Mouse (Mus musculus): ENCODE results near the gene Psmd14. TPM values are rescaled to one million over a fixed set of nuclear protein-coding genes. Genes with fewer than 3 reads are reported as not detected.

Psmd14 gene
- polyA plus RNA-seq, 1 experiment from 2014 or later = 185 TPM

DNA sequence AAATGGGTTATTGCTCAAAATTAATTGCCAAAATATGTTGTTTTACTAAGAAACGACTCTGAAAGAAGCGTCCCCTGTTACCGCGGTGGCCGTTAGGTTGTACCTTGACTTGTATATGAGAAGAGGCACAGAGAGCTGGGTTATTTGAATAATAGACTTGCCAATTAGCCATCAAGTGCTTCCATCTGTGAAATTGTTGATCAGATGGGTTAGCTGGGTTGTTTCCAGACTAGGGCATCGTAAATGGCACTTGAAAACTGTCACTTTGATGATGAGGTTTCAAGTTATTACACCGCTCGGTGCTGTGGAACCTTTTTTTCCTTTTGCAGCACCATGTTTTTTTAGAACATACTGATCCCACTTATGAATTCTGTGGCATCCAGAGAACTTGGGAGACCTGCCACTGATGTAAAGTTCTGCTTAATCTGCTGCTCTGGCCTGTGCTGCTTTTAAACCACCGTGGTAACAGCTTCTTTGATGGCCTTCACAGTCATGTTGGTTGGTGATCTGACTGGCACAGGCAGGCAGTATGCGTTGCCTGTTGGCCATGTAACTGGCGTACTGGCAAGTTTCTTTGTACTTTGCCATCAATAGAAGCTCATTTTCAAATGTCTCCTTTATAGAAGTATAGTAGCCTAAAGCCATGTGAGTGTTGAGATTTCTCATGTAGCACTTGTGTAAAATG lies 21.4 kb downstream of the Psmd14 start:
- 91% methylated on average over 11 of the region's 11 CpGs for WGBS
- Histone ChIP-seq H3K4me2 (replicated peaks) (no peak overlapping the region), H3K9ac (no peak overlapping the region), H3K27me3 (replicated peaks) (no peaks in the 10 kb centered on the region), H3K27ac (no peak overlapping the region), H3K4me1 (replicated peaks) (no peaks in the 10 kb centered on the region), H3K9me3 (no peaks in the 10 kb centered on the region), H3K4me3 (replicated peaks) (no peak overlapping the region), H3K36me3 (no peaks in the 10 kb centered on the region)
- ATAC-seq = no peak

DNA sequence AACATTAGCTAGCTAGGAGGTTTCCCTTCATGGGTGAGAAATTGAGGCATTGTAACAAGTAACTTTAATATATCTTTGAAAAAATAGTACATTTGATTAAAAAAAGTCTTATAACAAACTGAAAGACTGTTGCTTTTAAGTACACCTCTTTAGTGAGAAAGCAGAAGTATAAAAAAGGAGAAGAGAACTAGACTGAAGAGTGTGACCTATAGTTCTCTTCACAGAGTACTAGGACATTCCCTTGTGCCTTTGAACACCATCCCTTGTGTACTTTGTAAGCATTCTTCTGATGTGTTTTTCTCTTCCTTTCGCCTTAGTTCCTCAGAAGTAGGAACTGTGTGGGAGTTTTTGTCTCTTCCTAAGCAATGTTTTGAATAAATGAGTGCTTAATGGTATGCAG lies 22.7 kb downstream of the Psmd14 start:
- Histone ChIP-seq H3K9me3 (no peaks in the 10 kb centered on the region), H3K4me3 (replicated peaks) (no peak overlapping the region), H3K27ac (no peak overlapping the region), H3K9ac (no peak overlapping the region), H3K4me2 (replicated peaks) (no peak overlapping the region), H3K4me1 (replicated peaks) (no peaks in the 10 kb centered on the region), H3K27me3 (replicated peaks) (no peaks in the 10 kb centered on the region), H3K36me3 (no peaks in the 10 kb centered on the region)
- WGBS = 81% methylated on average over 1 of the region's 1 CpGs
- no peak for ATAC-seq

DNA sequence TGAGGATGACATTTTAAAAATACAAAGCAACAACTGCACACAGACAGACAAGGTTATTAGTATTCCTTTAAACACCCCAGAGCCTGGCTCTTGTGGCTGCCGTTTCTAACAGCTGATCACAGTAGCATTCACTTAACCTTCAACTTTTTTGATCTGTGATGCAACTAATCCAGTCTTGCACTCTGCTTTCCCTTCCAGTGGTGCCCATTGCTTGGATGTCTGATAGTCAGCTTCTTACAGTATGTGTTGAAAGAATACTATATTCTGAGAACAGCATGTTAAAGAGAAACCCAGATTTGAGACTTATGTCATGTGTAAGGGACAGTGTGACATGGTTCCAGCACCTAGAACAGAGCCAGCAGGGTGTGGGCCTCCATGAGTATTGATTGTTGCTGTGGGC lies 34.6 kb downstream of the Psmd14 start:
- H3K36me3 ChIP-seq = no peaks in the 10 kb centered on the region
- H3K4me3 ChIP-seq (replicated peaks) = no peak overlapping the region
- H3K4me1 ChIP-seq (replicated peaks) = peaks cover 4% of the 10 kb centered on the region; the same call in 1 of the 2 replicates
- H3K9ac ChIP-seq = no peak overlapping the region
- WGBS = 55% methylated on average over 1 of the region's 1 CpGs
- ATAC-seq = peak; percentile 28; the same call in 1 of the 2 replicates
- no peaks in the 10 kb centered on the region for H3K27me3 ChIP-seq (replicated peaks)
- no peaks in the 10 kb centered on the region for H3K9me3 ChIP-seq
- H3K4me2 ChIP-seq (replicated peaks) = no peak overlapping the region
- H3K27ac ChIP-seq = no peak overlapping the region

DNA sequence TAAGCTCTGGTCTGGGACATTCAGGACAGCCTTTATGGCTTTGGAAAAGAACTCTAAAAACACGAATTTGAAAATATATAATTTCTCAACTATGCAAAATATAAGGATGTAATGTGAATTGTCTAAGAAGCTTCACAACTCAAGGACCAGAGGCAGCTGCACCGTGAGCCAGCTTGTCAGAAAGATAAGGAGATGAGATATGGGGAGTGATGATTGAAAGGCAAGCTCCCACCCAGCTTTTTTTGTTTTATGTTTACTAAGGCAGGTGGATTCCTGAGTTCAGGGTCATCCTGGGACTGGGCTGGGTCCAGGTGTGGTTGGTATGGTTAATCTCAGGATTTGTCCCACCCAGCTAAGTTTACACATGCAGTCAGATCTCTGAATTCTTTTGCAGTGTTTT lies 35.1 kb downstream of the Psmd14 start:
- H3K27ac ChIP-seq = no peak overlapping the region
- no peaks in the 10 kb centered on the region for H3K36me3 ChIP-seq
- no peak overlapping the region for H3K4me2 ChIP-seq (replicated peaks)
- H3K4me1 ChIP-seq (replicated peaks) = peaks cover 4% of the 10 kb centered on the region; the same call in 1 of the 2 replicates
- no peak overlapping the region for H3K9ac ChIP-seq
- no peaks in the 10 kb centered on the region for H3K27me3 ChIP-seq (replicated peaks)
- WGBS = 47% methylated on average over 2 of the region's 2 CpGs
- H3K9me3 ChIP-seq = no peaks in the 10 kb centered on the region
- peak; percentile 47 for ATAC-seq
- H3K4me3 ChIP-seq (replicated peaks) = no peak overlapping the region

DNA sequence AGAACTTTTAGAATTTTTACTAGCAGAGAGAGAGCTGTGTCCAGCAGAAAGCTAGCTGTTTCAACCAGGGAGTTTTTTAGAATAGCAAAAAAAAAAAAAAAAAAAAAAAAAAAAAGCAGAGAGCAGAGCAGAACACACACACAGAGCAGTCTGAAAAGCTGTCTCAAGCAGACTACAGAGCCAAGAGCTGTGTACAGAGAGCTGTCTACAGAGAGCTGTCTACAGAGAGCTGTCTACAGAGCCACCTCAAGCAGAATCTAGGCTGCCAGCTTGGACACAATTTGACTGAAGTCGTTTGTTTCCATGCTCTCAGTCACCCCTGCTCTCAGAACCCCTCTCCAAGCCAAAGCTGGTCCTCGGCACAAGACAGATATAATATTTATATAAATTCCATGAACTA lies 35.9 kb downstream of the Psmd14 start:
- Histone ChIP-seq H3K27ac (no peak overlapping the region), H3K4me2 (replicated peaks) (no peak overlapping the region), H3K9me3 (no peaks in the 10 kb centered on the region), H3K27me3 (replicated peaks) (no peaks in the 10 kb centered on the region), H3K36me3 (no peaks in the 10 kb centered on the region), H3K4me3 (replicated peaks) (no peak overlapping the region), H3K4me1 (replicated peaks) (peaks cover 4% of the 10 kb centered on the region; the same call in 1 of the 2 replicates), H3K9ac (no peak overlapping the region)
- ATAC-seq = no peak
- 46% methylated on average over 2 of the region's 2 CpGs for WGBS

DNA sequence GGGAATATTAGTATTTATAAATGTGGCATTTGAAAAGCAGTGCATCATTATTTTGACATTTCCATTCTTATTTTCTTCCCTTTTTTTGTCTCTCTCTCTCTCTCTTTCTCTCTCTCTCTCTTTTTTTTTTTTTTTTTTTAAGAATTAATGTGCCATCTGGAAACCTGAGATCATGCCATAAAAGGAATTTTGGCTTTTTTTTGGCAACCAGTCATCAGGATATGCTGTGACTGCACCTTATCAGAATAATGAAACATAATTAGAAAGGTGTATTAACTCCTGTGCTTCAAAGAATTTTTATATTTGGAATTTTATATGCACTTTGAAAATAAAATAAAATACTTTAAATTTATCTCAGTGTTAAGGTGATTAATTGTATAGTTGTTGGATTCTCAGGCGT lies 39.2 kb downstream of the Psmd14 start:
- Histone ChIP-seq H3K27me3 (replicated peaks) (no peaks in the 10 kb centered on the region), H3K9ac (no peak overlapping the region), H3K4me1 (replicated peaks) (peaks cover 4% of the 10 kb centered on the region; the same call in 1 of the 2 replicates), H3K27ac (no peak overlapping the region), H3K4me2 (replicated peaks) (no peak overlapping the region), H3K4me3 (replicated peaks) (no peak overlapping the region), H3K9me3 (no peaks in the 10 kb centered on the region), H3K36me3 (no peaks in the 10 kb centered on the region)
- WGBS = 83% methylated on average over 1 of the region's 1 CpGs
- ATAC-seq = no peak

DNA sequence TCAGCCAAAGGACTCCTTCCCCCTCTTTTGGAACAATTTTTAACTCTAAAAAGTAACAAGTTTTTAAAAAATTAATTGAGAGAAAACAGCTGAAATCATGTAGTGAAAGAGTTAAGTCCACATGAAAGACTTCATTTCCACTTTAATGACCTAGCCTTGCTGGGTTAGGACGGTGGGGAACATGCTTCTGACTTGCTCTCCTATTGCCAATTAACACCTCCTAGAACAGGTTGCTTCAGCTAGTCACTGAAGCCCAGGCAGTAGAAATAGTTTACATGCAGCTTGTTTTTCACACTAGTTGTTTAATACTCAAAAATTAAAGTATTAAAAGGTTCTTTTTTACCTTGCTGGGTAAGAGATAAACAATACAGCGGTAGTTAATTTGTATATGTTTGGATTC lies 39.8 kb downstream of the Psmd14 start:
- 58% methylated on average over 2 of the region's 2 CpGs for WGBS

DNA sequence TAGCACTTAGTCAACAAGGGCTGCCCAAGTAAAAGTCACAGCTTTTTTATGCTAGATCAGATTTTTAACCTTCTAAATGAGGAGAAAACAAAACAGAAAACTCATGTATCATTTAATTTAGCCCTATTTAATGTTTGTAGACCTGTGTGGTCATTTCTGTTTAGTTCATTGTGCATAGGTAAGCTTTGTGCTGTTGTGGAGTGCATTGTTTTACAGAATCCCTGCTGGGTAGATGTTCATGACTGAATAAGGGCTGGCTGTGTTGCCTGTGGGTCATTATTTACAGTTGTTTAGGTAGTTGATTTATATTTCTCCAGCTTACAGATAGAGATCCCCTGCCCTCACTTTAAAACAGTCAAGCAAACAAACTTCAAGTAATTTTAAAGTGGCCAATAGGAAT lies 40.9 kb downstream of the Psmd14 start:
- Histone ChIP-seq H3K36me3 (no peaks in the 10 kb centered on the region), H3K4me2 (replicated peaks) (no peak overlapping the region), H3K9ac (no peak overlapping the region), H3K27me3 (replicated peaks) (no peaks in the 10 kb centered on the region), H3K9me3 (no peaks in the 10 kb centered on the region), H3K4me3 (replicated peaks) (no peak overlapping the region), H3K27ac (no peak overlapping the region), H3K4me1 (replicated peaks) (no peaks in the 10 kb centered on the region)
- ATAC-seq = no peak

More for the DNA sequence above, 39.8 kb downstream of the Psmd14 start:
- no peaks in the 10 kb centered on the region for H3K27me3 ChIP-seq (replicated peaks)
- no peak for ATAC-seq
- peaks cover 4% of the 10 kb centered on the region; the same call in 1 of the 2 replicates for H3K4me1 ChIP-seq (replicated peaks)
- no peaks in the 10 kb centered on the region for H3K36me3 ChIP-seq
- no peak overlapping the region for H3K27ac ChIP-seq
- H3K9me3 ChIP-seq = no peaks in the 10 kb centered on the region
- no peak overlapping the region for H3K4me3 ChIP-seq (replicated peaks)
- no peak overlapping the region for H3K9ac ChIP-seq
- no peak overlapping the region for H3K4me2 ChIP-seq (replicated peaks)

DNA sequence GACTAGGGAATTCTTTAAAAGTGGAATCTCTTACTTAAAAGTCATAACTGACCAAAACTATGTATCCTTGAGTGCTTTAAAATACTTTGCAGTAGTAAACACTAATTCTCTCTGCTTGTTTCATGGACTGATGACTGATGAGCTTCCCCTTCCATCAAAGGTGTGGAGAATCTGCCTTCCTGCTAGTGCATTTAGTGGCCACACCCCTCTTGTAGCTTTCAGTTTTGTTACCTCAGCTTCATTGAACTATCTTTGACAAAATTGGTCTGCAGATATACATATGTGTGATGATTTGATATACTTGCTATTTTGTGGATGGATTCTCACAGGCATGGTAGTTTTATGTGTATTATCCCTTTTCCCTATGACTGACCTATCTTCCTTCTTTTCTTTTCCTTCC lies 43.5 kb downstream of the Psmd14 start:
- no peaks in the 10 kb centered on the region for H3K9me3 ChIP-seq
- no peak overlapping the region for H3K9ac ChIP-seq
- H3K4me3 ChIP-seq (replicated peaks) = no peak overlapping the region
- H3K27ac ChIP-seq = no peak overlapping the region
- H3K36me3 ChIP-seq = no peaks in the 10 kb centered on the region
- ATAC-seq = no peak
- H3K27me3 ChIP-seq (replicated peaks) = no peaks in the 10 kb centered on the region
- H3K4me2 ChIP-seq (replicated peaks) = no peak overlapping the region
- H3K4me1 ChIP-seq (replicated peaks) = no peaks in the 10 kb centered on the region

DNA sequence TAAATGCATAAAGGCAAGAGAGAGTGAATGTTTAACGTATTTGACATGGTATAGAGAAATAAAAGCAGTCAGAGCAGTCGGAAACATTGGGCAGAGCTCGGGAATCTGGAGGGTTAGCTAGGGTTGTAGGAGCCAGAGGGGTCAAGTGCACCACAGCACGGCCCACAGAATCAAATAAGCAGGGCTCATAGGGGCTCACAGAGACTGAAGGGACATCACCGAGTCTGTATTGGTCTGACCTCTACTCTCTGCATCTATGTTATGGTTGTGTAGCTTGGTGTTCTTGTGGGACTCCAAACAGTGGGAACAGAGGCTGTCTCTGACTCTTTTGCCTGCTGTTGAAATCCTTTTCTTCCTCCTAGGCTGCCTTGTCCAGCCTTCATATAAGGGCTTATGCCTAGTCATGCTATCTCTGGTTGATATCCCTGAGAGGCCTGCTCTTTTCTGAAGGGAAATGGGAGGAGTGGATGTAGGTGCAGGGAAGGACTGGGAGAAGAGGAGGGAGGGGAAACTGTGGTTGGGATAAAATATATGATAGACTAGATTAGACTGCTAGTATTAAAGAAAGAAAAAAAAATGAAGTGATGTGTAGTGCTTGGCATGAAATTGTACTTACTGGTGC lies 47.9 kb downstream of the Psmd14 start:
- H3K4me3 ChIP-seq (replicated peaks) = no peak overlapping the region
- 79% methylated on average over 5 of the region's 5 CpGs for WGBS
- H3K9me3 ChIP-seq = no peaks in the 10 kb centered on the region
- H3K27ac ChIP-seq = no peak overlapping the region
- H3K4me2 ChIP-seq (replicated peaks) = no peak overlapping the region
- ATAC-seq = no peak
- no peaks in the 10 kb centered on the region for H3K27me3 ChIP-seq (replicated peaks)
- no peaks in the 10 kb centered on the region for H3K4me1 ChIP-seq (replicated peaks)
- no peak overlapping the region for H3K9ac ChIP-seq
- H3K36me3 ChIP-seq = no peaks in the 10 kb centered on the region

DNA sequence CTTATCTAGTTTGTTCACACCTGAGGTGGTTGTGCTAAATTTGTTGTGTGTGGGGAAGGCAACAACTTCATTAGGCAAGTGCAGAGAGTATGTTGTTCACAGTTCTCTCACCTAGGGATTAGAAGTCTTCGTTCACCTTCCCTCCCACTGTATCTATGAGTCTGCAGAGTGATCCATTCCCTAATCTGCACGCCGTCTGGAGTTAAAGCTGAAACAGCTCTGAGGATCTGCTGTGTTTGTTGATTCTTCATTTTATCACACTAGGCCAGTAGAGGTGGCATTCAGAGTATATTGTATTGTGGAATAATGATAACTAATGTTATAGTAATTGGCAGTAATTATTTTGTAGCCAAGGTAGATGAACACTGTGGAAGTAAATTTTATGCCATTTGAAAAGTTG lies 48.5 kb downstream of the Psmd14 start:
- H3K9ac ChIP-seq = no peak overlapping the region
- no peak for ATAC-seq
- H3K4me2 ChIP-seq (replicated peaks) = no peak overlapping the region
- no peaks in the 10 kb centered on the region for H3K4me1 ChIP-seq (replicated peaks)
- 80% methylated on average over 3 of the region's 3 CpGs for whole genome bisulfite sequencing
- no peaks in the 10 kb centered on the region for H3K36me3 ChIP-seq
- no peak overlapping the region for H3K27ac ChIP-seq
- H3K27me3 ChIP-seq (replicated peaks) = no peaks in the 10 kb centered on the region
- no peak overlapping the region for H3K4me3 ChIP-seq (replicated peaks)
- no peaks in the 10 kb centered on the region for H3K9me3 ChIP-seq

DNA sequence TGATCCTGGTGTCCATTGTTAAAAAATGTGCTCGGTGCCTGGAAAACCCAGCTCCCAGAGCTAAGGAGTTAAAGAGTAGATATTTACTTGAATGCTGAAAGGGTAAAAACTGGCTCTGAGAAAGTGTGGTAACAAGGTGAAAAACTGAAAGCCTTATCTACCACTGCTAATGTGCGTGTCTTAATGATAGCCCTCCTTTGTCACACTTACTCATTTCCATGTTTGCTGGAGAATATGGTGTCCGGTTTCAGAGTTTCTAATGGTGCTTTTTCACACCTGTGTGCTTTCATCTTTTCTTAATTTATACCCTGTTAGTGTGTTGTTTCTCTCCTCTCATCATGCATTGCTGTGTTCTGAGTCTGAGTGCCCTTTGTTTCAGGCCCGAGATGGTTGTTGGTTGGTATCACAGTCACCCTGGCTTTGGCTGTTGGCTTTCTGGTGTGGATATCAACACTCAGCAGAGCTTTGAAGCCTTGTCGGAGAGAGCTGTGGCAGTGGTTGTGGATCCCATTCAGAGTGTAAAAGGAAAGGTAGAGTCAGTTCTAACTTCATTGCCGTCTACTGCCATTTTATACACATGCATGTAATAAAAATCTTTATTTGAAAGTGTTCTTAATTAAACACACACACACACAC lies 53.1 kb downstream of the Psmd14 start:
- H3K27me3 ChIP-seq (replicated peaks) = no peaks in the 10 kb centered on the region
- H3K4me3 ChIP-seq (replicated peaks) = no peak overlapping the region
- ATAC-seq = no peak
- H3K9me3 ChIP-seq = no peaks in the 10 kb centered on the region
- no peak overlapping the region for H3K9ac ChIP-seq
- no peaks in the 10 kb centered on the region for H3K36me3 ChIP-seq
- 77% methylated on average over 6 of the region's 6 CpGs for WGBS
- no peak overlapping the region for H3K4me2 ChIP-seq (replicated peaks)
- H3K27ac ChIP-seq = no peak overlapping the region
- no peaks in the 10 kb centered on the region for H3K4me1 ChIP-seq (replicated peaks)

DNA sequence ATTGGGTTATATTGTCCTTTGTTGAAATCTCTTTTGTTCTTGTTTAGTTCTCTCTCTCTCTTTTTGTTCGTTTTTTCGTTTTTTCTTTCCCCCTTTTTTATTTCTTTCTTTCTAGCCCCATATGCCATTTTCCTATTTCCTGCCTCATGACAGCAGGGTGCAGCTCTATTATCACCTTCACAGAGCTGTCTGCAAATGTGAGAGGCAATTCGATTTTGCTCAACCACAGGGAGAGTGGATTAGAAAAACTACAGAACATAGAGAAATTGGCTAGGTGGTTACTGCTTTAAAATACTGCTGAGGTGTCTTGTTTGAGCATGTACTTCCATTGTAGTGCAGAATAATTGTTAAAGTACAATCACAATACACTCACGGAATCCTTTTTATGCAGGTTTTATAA lies 54.0 kb downstream of the Psmd14 start:
- no peak for ATAC-seq
- no peaks in the 10 kb centered on the region for H3K27me3 ChIP-seq (replicated peaks)
- H3K9ac ChIP-seq = no peak overlapping the region
- H3K27ac ChIP-seq = no peak overlapping the region
- H3K9me3 ChIP-seq = no peaks in the 10 kb centered on the region
- no peaks in the 10 kb centered on the region for H3K4me1 ChIP-seq (replicated peaks)
- H3K36me3 ChIP-seq = no peaks in the 10 kb centered on the region
- H3K4me2 ChIP-seq (replicated peaks) = no peak overlapping the region
- H3K4me3 ChIP-seq (replicated peaks) = no peak overlapping the region
- 83% methylated on average over 4 of the region's 4 CpGs for WGBS

Measured in intestine, embryonic 15.5 days (tissue).